Mouse (Mus musculus) ES-Bruce4 (cell line): Measurements from ENCODE around the gene Irf2bpl. TPM values are rescaled to one million over a fixed set of nuclear protein-coding genes. Genes with fewer than 3 reads are reported as not detected.

Experiments used
- H3K27ac ChIP-seq: 2 replicates; pipeline ENCODE4 v1.5.1; 2012; ENCODE audit warnings: low read length, inconsistent platforms; ENCODE audit not compliant: insufficient read depth
- H3K27me3 ChIP-seq: 2 replicates; pipeline ENCODE4 v1.6.1; 2012; ENCODE audit warnings: mild to moderate bottlenecking, low read length, inconsistent platforms; ENCODE audit not compliant: control insufficient read depth, poor library complexity, insufficient read depth, severe bottlenecking
- H3K36me3 ChIP-seq: 2 replicates; pipeline ENCODE4 v1.6.1; 2012; ENCODE audit warnings: inconsistent platforms, mild to moderate bottlenecking, low read length, moderate library complexity; ENCODE audit not compliant: control insufficient read depth, poor library complexity, insufficient read depth, severe bottlenecking
- H3K4me1 ChIP-seq: one replicate; pipeline ENCODE4 v1.8.1; 2011; ENCODE audit warnings: low read length; ENCODE audit not compliant: control insufficient read depth, insufficient read depth
- H3K4me3 ChIP-seq: 2 replicates; pipeline ENCODE4 v1.5.1; 2011; ENCODE audit warnings: low read depth, mild to moderate bottlenecking, low read length
- H3K9ac ChIP-seq: 2 replicates; pipeline ENCODE4 v1.6.1; 2012; ENCODE audit warnings: low read depth, mild to moderate bottlenecking, inconsistent platforms; ENCODE audit not compliant: poor library complexity, severe bottlenecking
- H3K9me3 ChIP-seq: replicated peaks from 2 replicates; pipeline ENCODE4 v1.6.1; 2012; ENCODE audit warnings: mild to moderate bottlenecking, low read length, inconsistent platforms; ENCODE audit not compliant: control insufficient read depth, poor library complexity, insufficient read depth, severe bottlenecking
- CTCF ChIP-seq: IDR thresholded peaks from one replicate; pipeline ENCODE4 v1.8.1; 2011; ENCODE audit warnings: low read depth, low read length
- EP300 ChIP-seq: IDR thresholded peaks from 2 replicates; pipeline ENCODE4 v1.6.1; 2011; ENCODE audit warnings: low read depth, low read length; ENCODE audit not compliant: insufficient read depth
- POLR2A ChIP-seq: IDR thresholded peaks from one replicate; pipeline ENCODE4 v1.8.1; 2011; ENCODE audit warnings: low read length; ENCODE audit not compliant: insufficient read depth
- polyA plus RNA-seq: library from polyadenylated mRNA; stranded (reverse); fragments of >200 nt; gene quantifications from 2 replicates; pipeline ENCODE4 v1.2.4, GENCODE M21; 2011; ENCODE audit warnings: low read depth; ENCODE audit not compliant: missing spikeins, insufficient read depth, insufficient read length

Gene Irf2bpl
- polyA plus RNA-seq, 1 experiment, result 37.9 TPM

DNA sequence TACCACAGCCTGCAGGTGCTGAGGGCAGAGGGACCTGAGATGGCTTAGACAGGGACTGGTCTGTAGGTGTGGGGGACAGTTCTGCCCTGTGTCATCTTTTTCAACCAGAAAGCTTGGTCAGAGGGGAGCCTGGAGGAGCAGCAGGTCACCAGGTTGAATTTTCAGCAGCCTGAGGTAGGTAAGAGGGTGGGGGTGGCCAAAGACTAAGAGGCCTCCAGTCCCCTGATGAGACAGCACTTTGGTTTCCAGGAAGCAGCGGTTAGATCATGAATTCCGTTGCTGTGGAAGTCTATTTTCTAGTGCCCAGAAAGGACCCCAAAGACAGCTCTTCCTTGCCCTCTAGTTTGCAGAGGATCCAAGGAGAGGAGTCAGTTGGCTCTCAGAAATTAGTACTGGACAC is 29.8 kb upstream of the Irf2bpl start:
- H3K9ac ChIP-seq, result peak overlapping the region; percentile 54
- H3K9me3 ChIP-seq, result no peaks in the 10 kb centered on the region
- TF ChIP-seq EP300 (peak; percentile 55; the same call in 1 of the 2 replicates), POLR2A (no peak)
- no peaks in the 10 kb centered on the region for H3K36me3 ChIP-seq
- H3K27ac ChIP-seq, result peak overlapping the region; percentile 86
- peaks cover 18% of the 10 kb centered on the region for H3K4me1 ChIP-seq
- H3K4me3 ChIP-seq, result peak overlapping the region; percentile 33; the same call in 1 of the 2 replicates
- H3K27me3 ChIP-seq, result no peaks in the 10 kb centered on the region

- H3K4me1 ChIP-seq, result peaks cover 17% of the 10 kb centered on the region
- peak overlapping the region; percentile 88 for H3K4me3 ChIP-seq
- no peaks in the 10 kb centered on the region for H3K9me3 ChIP-seq
- H3K27me3 ChIP-seq, result no peaks in the 10 kb centered on the region
- TF ChIP-seq POLR2A (peak; percentile 31), EP300 (peak; percentile 92), CTCF (no peak)
- H3K36me3 ChIP-seq, result no peaks in the 10 kb centered on the region
- peak overlapping the region; percentile 54 for H3K9ac ChIP-seq
- peak overlapping the region; percentile 91 for H3K27ac ChIP-seq
Measured at GRCm38 (mm10) chr12:86912335-86913093, 27.9 kb upstream of the Irf2bpl start.

DNA sequence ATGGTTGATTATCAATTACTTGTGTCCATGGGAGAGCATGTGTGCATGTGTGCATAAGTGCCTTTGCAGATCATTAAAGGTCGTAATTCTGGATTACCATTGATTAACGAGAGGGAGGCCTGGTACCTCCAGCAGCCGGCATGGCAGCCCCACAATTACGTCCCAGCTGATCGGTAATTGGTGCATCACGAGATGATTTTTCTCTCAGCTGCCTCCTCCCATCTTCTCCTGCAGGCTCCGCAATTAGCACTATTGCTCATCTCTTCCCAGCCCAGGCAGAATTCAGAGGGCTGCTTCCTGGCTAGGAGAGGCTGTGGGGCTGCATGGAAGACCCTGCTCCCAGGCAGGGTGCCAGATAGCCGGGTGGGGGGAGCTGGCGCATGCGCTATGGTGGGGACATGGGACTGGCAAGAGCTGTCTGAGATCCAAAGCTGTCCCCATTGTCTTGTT is 26.9 kb upstream of the Irf2bpl start:
- Histone ChIP-seq H3K4me3 (peak overlapping the region; percentile 88), H3K9ac (peak overlapping the region; percentile 54), H3K36me3 (no peaks in the 10 kb centered on the region), H3K9me3 (no peaks in the 10 kb centered on the region), H3K27me3 (no peaks in the 10 kb centered on the region), H3K4me1 (peaks cover 17% of the 10 kb centered on the region), H3K27ac (peak overlapping the region; percentile 86)
- TF ChIP-seq POLR2A, result no peak
- TF ChIP-seq EP300, result no peak
- no peak for TF ChIP-seq CTCF

- Histone ChIP-seq H3K9me3 (no peaks in the 10 kb centered on the region), H3K36me3 (no peaks in the 10 kb centered on the region), H3K27ac (peak overlapping the region; percentile 67; the same call in 1 of the 2 replicates), H3K4me3 (no peak overlapping the region), H3K9ac (peak overlapping the region; percentile 23; the same call in 1 of the 2 replicates), H3K4me1 (peaks cover 13% of the 10 kb centered on the region), H3K27me3 (no peaks in the 10 kb centered on the region)
- peak; percentile 80; the same call in 1 of the 2 replicates for TF ChIP-seq EP300
- no peak for TF ChIP-seq POLR2A
- peak; percentile 89 for TF ChIP-seq CTCF
Measured at GRCm38 (mm10) chr12:86906395-86906794, 21.8 kb upstream of the Irf2bpl start.

- Histone ChIP-seq H3K27ac (peak overlapping the region; percentile 67), H3K4me1 (peaks cover 13% of the 10 kb centered on the region), H3K36me3 (no peaks in the 10 kb centered on the region), H3K9ac (0 out of 2 replicates have a peak overlapping the region, but pooled peaks have one; percentile 2), H3K4me3 (no peak overlapping the region), H3K9me3 (no peaks in the 10 kb centered on the region), H3K27me3 (no peaks in the 10 kb centered on the region)
- no peak for TF ChIP-seq EP300
Measured at GRCm38 (mm10) chr12:86905876-86906275, 21.3 kb upstream of the Irf2bpl start.

DNA sequence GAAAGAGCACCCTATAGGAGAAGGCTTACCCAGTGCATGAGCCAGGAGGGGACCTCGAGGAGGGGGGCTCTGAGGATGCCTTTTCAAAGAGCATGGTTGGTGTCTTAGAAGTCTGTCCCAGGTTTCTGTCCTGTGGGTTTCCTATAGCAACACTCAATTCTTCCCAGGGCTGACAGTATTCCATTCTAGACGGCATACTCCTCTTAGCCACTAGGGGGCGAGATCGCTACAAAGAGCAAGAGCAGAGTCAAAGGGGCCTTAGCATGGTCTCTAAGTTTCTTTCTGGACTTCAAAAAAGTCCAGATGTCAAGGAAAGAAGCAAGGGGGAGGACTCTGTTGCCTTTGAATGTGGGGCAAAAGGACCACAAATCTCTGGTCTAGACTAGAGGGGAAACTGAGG is 20.6 kb upstream of the Irf2bpl start:
- Histone ChIP-seq H3K9ac (0 out of 2 replicates have a peak overlapping the region, but pooled peaks have one; percentile 2), H3K36me3 (no peaks in the 10 kb centered on the region), H3K4me3 (no peak overlapping the region), H3K27me3 (no peaks in the 10 kb centered on the region), H3K27ac (peak overlapping the region; percentile 71), H3K4me1 (peaks cover 14% of the 10 kb centered on the region), H3K9me3 (no peaks in the 10 kb centered on the region)
- no peak for TF ChIP-seq POLR2A
- TF ChIP-seq CTCF, result peak; percentile 43
